Mouse (Mus musculus) lung, adult 2 months (tissue): ENCODE results near the gene Ppp1r10. TPM values are rescaled to one million over a fixed set of nuclear protein-coding genes. Genes with fewer than 3 reads are reported as not detected.
A peak's percentile ranks its signal among the peaks of the same experiment; 100 is the strongest.

Source experiments
- DNase-seq: peaks from one replicate; pipeline ENCODE4 v3.0.0; 2022
- H3K4me1 ChIP-seq: fragments of 200-500 bp; 2 replicates; pipeline ENCODE4 v1.6.1; 2011; ENCODE audit warnings: low read length; ENCODE audit not compliant: control insufficient read depth, insufficient read depth
- H3K4me3 ChIP-seq: fragments of 200-500 bp; replicated peaks from 2 replicates; pipeline ENCODE3; 2011; ENCODE audit warnings: low read depth, mild to moderate bottlenecking, control low read depth, low read length; ENCODE audit errors: extremely low read depth
- CTCF ChIP-seq: fragments of 200-500 bp; IDR thresholded peaks from 2 replicates; pipeline ENCODE4 v1.5.1; 2011; ENCODE audit warnings: mild to moderate bottlenecking, low read length, control low read depth; ENCODE audit not compliant: insufficient read depth
- POLR2A ChIP-seq: fragments of 200-500 bp; IDR thresholded peaks from 2 replicates; pipeline ENCODE4 v1.6.1; 2011; ENCODE audit warnings: low read depth, mild to moderate bottlenecking, control low read depth, low read length, borderline replicate concordance; ENCODE audit errors: extremely low read depth
- WGBS: fragments of 180-500 bp; shearing (Covaris S2); methylation state at CpG from one replicate; pipeline ENCODE4 v1.1.7; 2018; 5-methylcytosine and 5-hydroxymethylcytosine counted together
- polyA plus RNA-seq: library from polyadenylated mRNA; depleted of rRNA; stranded (reverse); fragments of >200 nt; gene quantifications from 2 replicates; pipeline ENCODE4 v1.2.3, GENCODE M21; 2012; rRNA removed

Ppp1r10 gene
- polyA plus RNA-seq, 1 experiment = 28.6 TPM

- Histone ChIP-seq H3K4me1 (peaks cover 6% of the 10 kb centered on the region; the same call in 1 of the 2 replicates), H3K4me3 (peak overlapping the region; percentile 75)
- 1% methylated on average over 25 of the region's 29 CpGs for WGBS
- DNase-seq = peak; percentile 62
- TF ChIP-seq POLR2A (no peak), CTCF (no peak)
Measured at GRCm38 (mm10) chr17:35980363-35980754, 64.1 kb downstream of the Ppp1r10 start.

GRCm38 (mm10) chr17:35981776-35982175 lies 65.5 kb downstream of the Ppp1r10 start:
- 94% methylated on average over 9 of the region's 9 CpGs for WGBS
- DNase-seq = no peak
- TF ChIP-seq POLR2A (no peak), CTCF (no peak)
- no peak overlapping the region for H3K4me3 ChIP-seq
- peaks cover 6% of the 10 kb centered on the region; the same call in 1 of the 2 replicates for H3K4me1 ChIP-seq

Other genes with a start within 250 kb of the Ppp1r10 start
- gene Vars2, start 248.8 kb upstream of the Ppp1r10 start, polyA plus RNA-seq = 44.0 and 46.6 TPM in 2 replicates
- gene Gtf2h4, start 242.7 kb upstream of the Ppp1r10 start, polyA plus RNA-seq = 21.3 and 22.5 TPM in 2 replicates
- 63.9 and 66.2 TPM in 2 replicates for gene Ddr1, start 211.8 kb upstream of the Ppp1r10 start, polyA plus RNA-seq
- gene Ier3, start 94.8 kb upstream of the Ppp1r10 start, polyA plus RNA-seq = 133 TPM in 2 replicates
- gene Flot1, start 93.2 kb upstream of the Ppp1r10 start, polyA plus RNA-seq = 81.9 and 89.7 TPM in 2 replicates
- gene Tubb5, start 78.1 kb upstream of the Ppp1r10 start, polyA plus RNA-seq = 258 and 298 TPM in 2 replicates
- 6.8 and 8.2 TPM in 2 replicates for gene Mdc1, start 74.9 kb upstream of the Ppp1r10 start, polyA plus RNA-seq
- 16.5 and 26.2 TPM in 2 replicates for gene Nrm, start 55.1 kb upstream of the Ppp1r10 start, polyA plus RNA-seq
- 53.9 and 61.5 TPM in 2 replicates for gene Ppp1r18, start 50.8 kb upstream of the Ppp1r10 start, polyA plus RNA-seq
- 62.8 and 70.1 TPM in 2 replicates for gene Dhx16, start 36.6 kb upstream of the Ppp1r10 start, polyA plus RNA-seq
- 36.1 and 38.1 TPM in 2 replicates for gene 2310061I04Rik, start 19.0 kb upstream of the Ppp1r10 start, polyA plus RNA-seq
- gene Atat1, start 6.4 kb upstream of the Ppp1r10 start, polyA plus RNA-seq = 49.4 and 57.7 TPM in 2 replicates
- gene Mrps18b, start within 50 bp of the Ppp1r10 start, polyA plus RNA-seq = 30.4 and 43.8 TPM in 2 replicates
- gene Abcf1, start 53.3 kb downstream of the Ppp1r10 start, polyA plus RNA-seq = 56.3 and 60.6 TPM in 2 replicates
- 34.1 and 37.1 TPM in 2 replicates for gene Gnl1, start 63.4 kb downstream of the Ppp1r10 start, polyA plus RNA-seq
- gene Prr3, start 63.8 kb downstream of the Ppp1r10 start, polyA plus RNA-seq = 16.0 and 19.0 TPM in 2 replicates
- gene H2-T24, start 104.1 kb downstream of the Ppp1r10 start, polyA plus RNA-seq = 9.2 and 16.5 TPM in 2 replicates
- 180 and 232 TPM in 2 replicates for gene H2-T23, start 116.4 kb downstream of the Ppp1r10 start, polyA plus RNA-seq
- 53.9 and 55.1 TPM in 2 replicates for gene H2-T22, start 126.3 kb downstream of the Ppp1r10 start, polyA plus RNA-seq
- gene Gm6034, start 126.5 kb downstream of the Ppp1r10 start, polyA plus RNA-seq = not detected in 2 replicates
- not detected in 2 replicates for gene Gm11127, start 141.9 kb downstream of the Ppp1r10 start, polyA plus RNA-seq
- 0.22 and 0.29 TPM in 2 replicates for gene Gm19684, start 205.2 kb downstream of the Ppp1r10 start, polyA plus RNA-seq
- not detected in 2 replicates for gene Gm7030, start 213.0 kb downstream of the Ppp1r10 start, polyA plus RNA-seq